Mouse (Mus musculus): ENCODE measurements around the gene Scnn1a. TPM values are rescaled to one million over a fixed set of nuclear protein-coding genes. Genes with fewer than 3 reads are reported as not detected.

The Scnn1a gene
- polyA plus RNA-seq, 1 experiment: 2.9 TPM

GRCm38 (mm10) chr6:125340244-125340643 is 19.8 kb downstream of the Scnn1a start:
- no peak for DNase-seq (ENCODE audit: low spot score)

DNA sequence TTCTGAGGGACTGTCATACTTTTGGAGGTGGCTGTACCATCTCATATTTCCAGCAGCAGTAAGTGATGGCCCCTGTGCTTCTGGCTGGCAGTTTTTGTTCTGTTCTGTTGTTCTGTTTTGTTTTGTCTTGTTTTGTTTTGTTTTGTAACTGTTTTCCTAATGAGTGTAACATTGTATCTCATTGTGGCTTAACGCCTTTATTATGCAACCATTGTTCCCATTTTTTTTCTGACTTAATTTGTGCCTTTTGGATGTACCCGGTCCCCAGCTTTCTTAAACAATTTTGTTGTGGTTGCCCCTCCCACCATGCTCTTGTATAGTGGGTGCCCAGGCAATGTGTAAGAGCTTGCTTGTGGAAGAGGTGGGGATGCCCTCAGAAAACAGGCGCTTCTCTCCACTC is 21.7 kb downstream of the Scnn1a start:
- no peak for DNase-seq (ENCODE audit: low spot score)

GRCm38 (mm10) chr6:125344084-125344483 is 23.6 kb downstream of the Scnn1a start:
- no peak for DNase-seq (ENCODE audit: low spot score)

GRCm38 (mm10) chr6:125344866-125345265 is 24.4 kb downstream of the Scnn1a start:
- no peak for DNase-seq (ENCODE audit: low spot score)

- DNase-seq (ENCODE audit: low spot score): no peak
Observed at GRCm38 (mm10) chr6:125345625-125346024, 25.2 kb downstream of the Scnn1a start.

- no peak for DNase-seq (ENCODE audit: low spot score)
Observed at GRCm38 (mm10) chr6:125346029-125346428, 25.6 kb downstream of the Scnn1a start.

- no peak for DNase-seq (ENCODE audit: low spot score)
Observed at GRCm38 (mm10) chr6:125348721-125349574, 28.5 kb downstream of the Scnn1a start, which contains the start of gene Tnfrsf1a. Gene Tnfrsf1a, plus strand, starts transcription at chr6:125349362.

GRCm38 (mm10) chr6:125349575-125350230 is 29.2 kb downstream of the Scnn1a start:
- no peak for DNase-seq (ENCODE audit: low spot score)

DNA sequence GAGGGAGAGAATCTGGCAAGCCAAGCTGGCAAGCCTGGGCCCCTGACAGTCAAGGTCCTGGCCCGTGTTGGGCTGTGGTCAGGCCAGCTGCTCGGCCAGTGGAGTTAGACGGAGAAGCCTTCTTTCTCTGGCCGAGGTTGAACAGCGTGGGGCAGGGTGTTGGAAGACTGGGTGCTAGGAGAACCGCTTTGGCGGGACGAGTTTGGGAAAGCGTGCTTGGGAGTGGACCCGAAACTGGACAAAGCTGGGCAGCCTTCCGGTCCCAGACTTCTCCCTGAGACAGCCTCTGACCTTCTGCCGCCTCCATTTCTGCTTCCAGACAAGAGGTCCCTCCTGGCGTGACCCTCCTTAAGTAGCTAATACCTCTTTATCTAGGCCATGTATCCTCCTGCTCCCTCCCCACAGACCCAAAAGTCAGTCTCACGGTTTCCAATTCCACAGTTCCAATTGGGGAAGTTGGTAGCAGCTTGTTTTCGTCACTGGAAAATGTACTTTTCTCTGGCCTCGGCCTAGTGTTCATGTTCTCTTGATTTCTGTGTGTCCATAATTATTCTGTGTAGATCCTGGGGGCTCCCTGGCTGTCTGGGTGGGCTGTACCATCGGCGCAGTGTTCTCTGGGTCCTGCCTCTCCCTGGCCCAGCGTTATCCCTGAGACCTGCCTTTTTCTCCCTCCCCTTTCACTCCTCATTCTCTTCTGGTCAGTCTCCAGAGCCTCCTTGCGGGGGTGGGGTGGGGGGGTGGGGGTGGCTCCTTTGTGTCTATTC is 30.0 kb downstream of the Scnn1a start:
- DNase-seq (ENCODE audit: low spot score): no peak

- DNase-seq (ENCODE audit: low spot score): no peak
Observed at GRCm38 (mm10) chr6:125350995-125351324, 30.5 kb downstream of the Scnn1a start.

- DNase-seq (ENCODE audit: low spot score): no peak
Observed at GRCm38 (mm10) chr6:125351368-125352045, 31.0 kb downstream of the Scnn1a start.

DNA sequence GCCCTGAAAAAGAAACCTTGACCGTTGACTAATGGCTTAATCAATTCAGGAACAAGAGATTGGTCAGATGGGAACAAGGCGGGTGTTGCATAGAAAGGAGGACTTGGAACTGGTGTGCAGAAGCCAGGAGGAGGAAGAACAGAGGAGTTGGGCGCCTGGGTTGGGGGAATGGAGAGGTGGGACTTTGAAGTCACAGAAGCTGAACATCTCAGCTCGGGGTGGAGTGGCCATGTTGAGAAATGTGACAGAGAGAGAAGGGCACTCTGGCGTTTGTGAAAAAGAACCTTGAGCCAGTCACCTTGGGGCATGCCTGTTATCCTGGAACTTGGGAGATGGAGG is 31.6 kb downstream of the Scnn1a start:
- DNase-seq (ENCODE audit: low spot score): no peak

DNA sequence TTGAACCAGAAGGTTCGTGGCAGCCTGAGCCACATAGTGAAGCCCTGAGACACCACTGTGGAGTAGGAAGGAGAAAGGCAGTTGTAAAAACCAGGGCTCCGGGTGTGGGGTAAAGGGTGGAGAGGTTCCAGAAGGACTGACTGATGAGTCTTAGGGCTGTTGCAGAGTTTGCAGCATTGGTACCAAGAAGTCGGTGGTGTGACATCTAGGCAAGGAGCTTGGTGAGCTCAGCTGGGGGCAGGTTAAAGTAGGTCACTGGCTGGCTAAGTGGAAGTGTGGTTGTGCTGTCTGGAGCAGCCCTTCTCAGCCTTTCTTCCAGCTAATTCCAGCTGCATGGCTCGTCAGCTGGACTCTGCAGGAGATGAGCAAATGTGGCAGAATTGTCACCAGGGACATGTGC is 32.4 kb downstream of the Scnn1a start:
- no peak for DNase-seq (ENCODE audit: low spot score)

GRCm38 (mm10) chr6:125353221-125353620 is 32.8 kb downstream of the Scnn1a start:
- DNase-seq (ENCODE audit: low spot score): no peak

DNA sequence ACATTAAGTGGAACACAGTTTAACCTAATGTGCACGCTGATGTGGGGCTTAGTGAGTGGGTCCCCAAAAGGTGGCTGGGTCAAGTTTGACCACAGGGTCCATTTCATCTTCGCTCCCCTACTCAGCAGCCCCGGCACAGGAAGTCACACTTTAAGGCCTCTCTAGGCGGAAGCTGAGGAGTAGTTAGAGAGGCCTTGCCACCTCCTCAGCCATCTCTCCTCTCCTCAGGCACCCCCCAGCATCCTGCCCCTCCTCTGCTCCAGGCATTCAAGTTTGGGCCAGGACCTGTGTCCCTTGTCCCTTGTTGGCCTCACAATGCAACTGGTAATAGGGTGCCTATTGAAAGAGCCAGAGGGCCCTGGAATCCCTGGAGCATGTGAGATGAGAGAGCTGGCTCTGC is 33.2 kb downstream of the Scnn1a start:
- DNase-seq (ENCODE audit: low spot score): no peak

DNA sequence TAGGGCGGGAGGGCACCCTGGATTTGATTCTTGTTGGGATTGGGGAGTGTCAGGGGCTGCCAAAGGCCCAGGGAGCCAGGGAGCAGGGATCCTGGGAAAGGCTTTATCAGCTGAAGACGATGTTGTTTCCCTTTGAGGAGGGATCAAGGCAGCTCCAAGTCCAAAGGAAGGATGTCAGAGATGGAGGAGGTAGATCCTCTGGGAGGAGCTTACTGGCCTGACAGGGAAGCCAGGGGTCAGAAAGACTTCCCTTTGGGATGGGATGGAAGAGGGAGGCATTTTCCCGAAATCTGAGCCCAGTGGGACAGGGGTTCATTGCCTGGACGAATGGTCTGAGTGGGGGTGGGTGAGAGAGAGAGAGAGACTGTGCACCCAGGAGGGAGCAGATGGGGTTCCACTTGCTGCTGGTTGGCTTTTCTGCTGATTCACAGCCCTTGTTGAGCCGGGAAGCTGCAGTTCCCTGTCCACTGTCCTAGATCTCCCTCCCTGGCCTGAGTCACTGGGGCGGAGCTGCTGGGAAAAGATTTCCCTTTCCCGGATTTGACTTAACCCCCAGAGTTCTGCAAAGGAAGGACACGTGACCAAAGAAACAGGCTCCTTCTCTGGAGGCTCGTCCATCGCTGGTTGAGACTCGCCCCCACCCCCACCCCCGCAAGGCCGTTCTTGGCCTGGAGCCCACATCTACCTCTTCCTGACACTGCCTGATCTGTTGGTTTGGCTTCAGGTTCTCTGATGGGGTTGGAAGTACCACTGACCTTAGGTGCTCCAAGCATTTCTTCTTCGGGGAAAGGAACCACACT is 34.1 kb downstream of the Scnn1a start:
- no peak for DNase-seq (ENCODE audit: low spot score)

- no peak for DNase-seq (ENCODE audit: low spot score)
Observed at GRCm38 (mm10) chr6:125355197-125355741, 34.8 kb downstream of the Scnn1a start.

GRCm38 (mm10) chr6:125356264-125356663 is 35.8 kb downstream of the Scnn1a start:
- DNase-seq (ENCODE audit: low spot score): no peak

GRCm38 (mm10) chr6:125357334-125357733 is 36.9 kb downstream of the Scnn1a start:
- DNase-seq (ENCODE audit: low spot score): no peak

GRCm38 (mm10) chr6:125359999-125360398 is 39.5 kb downstream of the Scnn1a start:
- no peak for DNase-seq (ENCODE audit: low spot score)

DNA sequence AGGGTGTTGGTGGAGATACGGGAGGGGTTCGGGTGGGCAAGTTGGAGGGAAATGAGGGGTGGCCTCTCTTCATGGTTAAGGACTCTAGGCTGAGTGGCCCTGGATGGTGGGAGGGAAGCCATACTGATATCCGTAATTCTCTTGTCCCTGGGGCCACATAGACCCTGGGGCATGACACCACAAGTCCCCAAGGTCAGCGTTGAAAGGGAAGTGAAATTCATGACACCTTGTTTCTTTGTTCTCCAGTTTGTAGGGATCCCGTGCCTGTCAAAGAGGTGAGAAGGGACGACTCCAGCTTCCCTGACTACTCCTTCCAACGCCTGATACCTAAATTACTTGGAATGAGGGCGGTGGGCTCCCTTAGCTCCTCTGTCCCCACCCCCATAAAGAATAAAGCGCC is 40.4 kb downstream of the Scnn1a start:
- DNase-seq (ENCODE audit: low spot score): no peak
